26 mouse cellular contexts compared by ENCODE assay signal in genomic region chr8:126096636-126097170, GRCm38 (mm10).
A peak's percentile ranks its signal among the peaks of the same experiment; 100 is the strongest.
DNase-seq lines count a peak whose midpoint lies in the region; TF ChIP-seq lines count a peak whose summit lies in the region.
"Had no signal": no experiment of that assay in that cellular context is flagged by ENCODE, and none has a peak within 500 bp of the region (broad histone marks: within the 10 kb centered on the region; RNA-seq: fewer than 3 reads in every experiment).

No protein-coding gene starts in this region.

- no peak for TF ChIP-seq POLR2A in olfactory bulb, adult 2 months (IDR thresholded peaks at IDR 0.05; ENCODE audit: insufficient read depth, low read depth, low read length)

- peaks cover 15% of the 10 kb centered on the region for H3K4me1 ChIP-seq in olfactory bulb, adult 2 months (ENCODE audit: control insufficient read depth, insufficient read depth, low read length)
- H3K4me1 ChIP-seq: embryonic facial prominence, embryonic 15.5 days; forebrain, embryonic 12.5 days; heart, embryonic 15.5 days; intestine, embryonic 15.5 days; liver, embryonic 12.5 days had no signal

- H3K4me3 ChIP-seq in layer of hippocampus, adult 2 months: no peak overlapping the region
- H3K4me3 ChIP-seq in olfactory bulb, adult 2 months (ENCODE audit: insufficient read depth, low read depth, low read length): no peak overlapping the region
- H3K4me3 ChIP-seq: embryonic facial prominence, embryonic 15.5 days; forebrain, embryonic 12.5 days; gastrocnemius, adult 2 months; heart, embryonic 15.5 days; hindbrain, embryonic 12.5 days; intestine, embryonic 15.5 days; liver, embryonic 12.5 days had no signal

- peak overlapping the region; percentile 32; the same call in 1 of the 2 replicates for H3K27ac ChIP-seq in layer of hippocampus, adult 2 months
- peak overlapping the region; percentile 49; the same call in 1 of the 2 replicates for H3K27ac ChIP-seq in olfactory bulb, adult 2 months (ENCODE audit: insufficient read depth, low read depth, low read length)
- H3K27ac ChIP-seq: embryonic facial prominence, embryonic 15.5 days; forebrain, embryonic 12.5 days; gastrocnemius, adult 2 months; heart, embryonic 15.5 days; hindbrain, embryonic 12.5 days; hindbrain, postnatal 0 days; intestine, embryonic 15.5 days; kidney, postnatal 0 days; liver, embryonic 12.5 days had no signal

- peak in 1 of 2 experiments; percentile 36 for DNase-seq in layer of hippocampus, adult 2 months (ENCODE audit: low spot score in 2 of 2)
- DNase-seq in layer of hippocampus, postnatal 10 days (ENCODE audit: low spot score in 2 of 2): no peak
- DNase-seq in right cerebral cortex, adult 18-20 months: peak; percentile 60
- DNase-seq in right cerebral cortex, postnatal 4 days: no peak
- DNase-seq in spleen, postnatal 4 days (ENCODE audit: low spot score in 2 of 2): no peak
- DNase-seq: adrenal gland, postnatal 25 days; B cell, adult 2 months; cerebellum, adult 18-20 months; cerebellum, postnatal 10 days; forebrain, postnatal 0 days; gastrocnemius, adult 2 months; gastrocnemius, postnatal 36 days; heart, postnatal 36 days; kidney, adult 8-10 months; kidney, postnatal 4 days; liver, postnatal 0 days; lung, postnatal 36 days had no signal

- TF ChIP-seq CTCF in layer of hippocampus, adult 2 months (conservative IDR thresholded peaks at IDR 0.05): no peak
- TF ChIP-seq CTCF in olfactory bulb, adult 2 months (IDR thresholded peaks at IDR 0.05; ENCODE audit: insufficient read depth, low read depth, low read length): no peak

- WGBS in olfactory bulb, adult 2 months: 33% methylated on average over 9 of the region's 9 CpGs
